Mouse (Mus musculus): Measurements from ENCODE around the gene Th. TPM values are rescaled to one million over a fixed set of nuclear protein-coding genes. Genes with fewer than 3 reads are reported as not detected.
A peak's percentile ranks its signal among the peaks of the same experiment; 100 is the strongest.

Gene Th
- polyA plus RNA-seq (2017; shearing (Covaris generic)) = not detected

DNA sequence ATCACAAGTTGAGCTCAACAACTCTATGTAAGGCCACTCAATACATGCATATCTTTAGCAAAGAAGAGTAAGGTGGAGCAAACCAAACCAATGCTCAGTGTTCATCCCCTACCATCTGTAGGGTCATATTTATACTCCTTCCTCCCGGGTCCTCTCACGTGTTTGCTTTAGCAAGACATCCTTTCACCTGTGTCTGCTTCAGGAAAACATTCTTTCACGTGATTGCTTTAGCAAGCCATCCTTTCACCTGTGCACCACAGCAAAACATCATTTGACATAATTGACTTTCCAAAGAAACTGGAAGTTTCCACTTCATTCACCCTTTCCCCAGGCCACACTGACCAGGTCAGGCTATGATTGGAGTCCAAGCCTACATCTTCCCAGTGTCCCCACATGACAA, at the start of gene Th:
Th (minus strand) TSS at position 101 of the 400 bp plus-strand sequence.
- ATAC-seq = no peak

DNA sequence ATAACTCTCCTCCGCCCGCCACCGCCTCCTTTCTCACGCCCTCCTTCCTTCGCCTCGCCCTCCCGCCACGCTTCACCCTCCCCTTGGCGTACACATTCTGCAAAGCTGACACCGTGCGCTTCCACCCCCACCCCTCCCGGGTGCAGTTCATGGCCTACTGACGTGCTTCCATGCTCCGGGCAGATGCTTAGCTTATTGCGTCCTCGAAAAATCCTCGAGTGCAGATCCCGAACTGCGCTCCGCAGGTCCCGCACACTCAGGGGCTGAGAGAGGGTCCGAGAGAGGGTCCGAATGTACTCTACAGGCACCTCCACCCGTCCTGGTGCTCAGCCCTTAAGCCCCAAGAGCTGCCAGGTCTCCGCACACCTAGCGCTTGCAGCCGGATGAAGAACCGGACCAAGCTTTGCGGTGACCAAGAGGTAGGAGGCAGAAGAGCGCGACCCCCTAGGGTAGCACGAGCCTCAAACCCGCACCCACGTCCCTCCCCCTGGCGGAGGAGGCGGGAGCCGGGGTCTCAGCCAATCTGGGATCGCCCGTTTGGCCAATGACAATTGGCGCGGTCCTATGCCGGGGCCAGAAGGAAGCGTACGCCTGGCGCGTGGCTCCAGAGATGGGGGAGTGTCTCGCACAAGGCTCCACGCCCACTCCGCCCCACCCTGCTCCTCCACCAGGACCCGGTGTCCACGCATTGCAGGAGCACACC, 38.0 kb upstream of the Th start, which contains the start of gene Ascl2:
Ascl2 (minus strand) TSS at position 456 of the 703 bp plus-strand sequence.
- no peak for ATAC-seq

DNA sequence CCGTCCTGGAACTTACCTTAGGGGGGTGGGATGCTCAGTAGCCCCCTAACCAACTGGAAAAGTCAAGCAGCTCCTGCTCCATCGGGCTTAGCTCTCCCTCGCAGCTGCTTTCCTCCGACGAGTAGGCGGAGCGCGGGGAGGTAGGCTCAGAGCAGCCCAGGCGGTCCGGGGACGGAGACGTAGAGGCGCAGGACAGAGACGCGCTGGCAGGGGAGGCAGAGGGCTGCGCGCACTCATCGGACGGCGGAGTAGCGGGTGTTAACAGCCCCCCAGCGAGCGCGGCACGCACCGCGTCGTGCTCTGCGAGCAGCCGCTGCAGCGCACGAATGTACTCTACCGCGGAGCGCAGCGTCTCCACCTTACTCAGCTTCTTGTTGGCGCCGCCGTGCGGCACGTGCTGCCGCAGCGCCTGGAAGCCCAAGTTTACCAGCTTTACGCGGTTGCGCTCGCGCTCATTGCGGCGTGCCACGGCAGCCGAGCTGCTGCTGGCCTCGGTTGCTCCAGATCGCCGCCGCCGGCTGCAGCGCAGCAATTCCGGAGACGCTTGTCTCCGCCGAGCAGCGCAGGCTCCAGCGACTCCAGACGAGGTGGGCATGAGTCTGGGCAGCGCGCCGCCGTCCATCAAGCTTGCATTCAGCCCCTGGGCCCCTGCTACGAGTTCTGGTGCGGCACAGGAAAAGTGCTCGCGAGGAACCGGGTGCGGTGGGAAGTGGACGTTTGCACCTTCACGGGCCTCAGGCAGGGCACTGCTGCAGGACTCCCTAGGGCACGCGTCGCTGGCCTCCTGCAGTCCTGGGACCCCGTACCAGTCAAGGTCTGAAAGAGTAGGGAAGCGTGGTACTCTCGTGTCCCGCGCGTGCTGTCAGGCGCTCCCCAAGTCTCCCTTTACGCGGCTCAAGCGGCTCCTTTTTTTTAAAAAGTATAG, 37.2 kb upstream of the Th start:
- no peak for ATAC-seq

DNA sequence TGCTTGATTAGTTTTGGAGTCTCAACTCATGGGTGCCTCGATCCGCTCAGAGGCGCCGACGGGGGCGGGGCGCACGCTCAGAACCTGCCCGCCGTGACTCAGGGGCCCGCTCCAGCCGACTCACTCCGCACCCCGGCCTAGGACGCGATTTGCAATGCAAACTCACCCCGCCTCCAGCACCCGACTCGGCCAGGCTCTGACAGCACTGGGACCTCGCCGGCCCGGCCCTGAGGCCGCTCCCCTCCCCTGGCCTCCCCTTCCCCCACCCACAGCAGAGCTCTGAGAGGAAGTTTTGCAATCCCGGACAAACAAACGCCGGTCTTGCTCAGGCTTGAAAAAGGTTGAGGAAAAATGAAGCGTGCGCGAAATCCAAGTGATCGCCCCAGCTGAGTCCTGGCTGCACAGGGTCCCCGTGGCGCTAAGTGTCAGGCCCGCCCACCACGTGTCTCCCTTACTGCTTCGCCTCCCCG, 36.5 kb upstream of the Th start:
- peak; percentile 63 for ATAC-seq

GRCm38 (mm10) chr7:142959752-142960151, 28.8 kb upstream of the Th start:
- no peak for ATAC-seq

- no peak for ATAC-seq
Measured at GRCm38 (mm10) chr7:142958817-142959216, 27.9 kb upstream of the Th start.

DNA sequence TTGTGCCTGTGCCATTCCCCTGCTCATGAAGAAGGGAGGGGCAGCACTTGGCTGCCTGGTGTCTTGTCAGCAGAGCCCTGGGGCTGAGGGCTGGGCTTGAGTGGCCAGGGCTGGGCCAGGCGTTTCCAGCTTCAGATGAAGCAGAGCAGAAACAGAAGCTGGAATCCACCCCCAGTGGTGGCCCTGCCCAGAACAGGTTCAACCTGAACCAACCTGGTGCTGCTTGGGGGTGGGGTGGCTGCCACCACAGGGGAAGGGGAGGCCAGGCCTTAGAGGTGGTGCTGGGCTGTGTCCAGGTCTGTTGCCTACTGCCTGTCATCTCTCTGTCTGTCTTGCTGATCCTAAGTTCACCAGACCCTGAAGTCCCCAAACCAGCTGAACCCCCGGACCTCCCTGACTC, 25.1 kb upstream of the Th start:
- no peak for ATAC-seq

GRCm38 (mm10) chr7:142949568-142949967, 18.6 kb upstream of the Th start:
- no peak for ATAC-seq

DNA sequence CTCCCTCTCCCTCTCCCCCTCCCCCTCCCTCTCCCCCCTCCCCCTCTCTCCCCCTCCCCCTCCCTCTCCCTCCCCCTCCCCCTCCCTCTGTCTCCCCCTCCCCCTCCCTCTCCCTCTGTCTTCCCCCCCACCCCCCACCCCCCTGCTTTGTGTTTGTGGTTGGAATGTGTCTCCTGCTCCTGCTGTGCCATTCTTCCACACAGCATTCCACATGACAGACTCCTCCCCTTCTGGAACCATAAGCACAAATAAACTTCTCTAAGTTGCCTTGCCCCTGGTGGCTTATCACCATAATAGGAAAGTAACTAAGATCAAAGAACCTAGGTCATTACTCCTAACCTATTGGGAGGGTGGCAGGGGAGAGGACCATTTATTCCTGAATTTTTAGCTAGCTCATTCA, 6.7 kb upstream of the Th start:
- ATAC-seq = no peak

- ATAC-seq = no peak
Measured at GRCm38 (mm10) chr7:142935708-142936107, 4.8 kb upstream of the Th start.

DNA sequence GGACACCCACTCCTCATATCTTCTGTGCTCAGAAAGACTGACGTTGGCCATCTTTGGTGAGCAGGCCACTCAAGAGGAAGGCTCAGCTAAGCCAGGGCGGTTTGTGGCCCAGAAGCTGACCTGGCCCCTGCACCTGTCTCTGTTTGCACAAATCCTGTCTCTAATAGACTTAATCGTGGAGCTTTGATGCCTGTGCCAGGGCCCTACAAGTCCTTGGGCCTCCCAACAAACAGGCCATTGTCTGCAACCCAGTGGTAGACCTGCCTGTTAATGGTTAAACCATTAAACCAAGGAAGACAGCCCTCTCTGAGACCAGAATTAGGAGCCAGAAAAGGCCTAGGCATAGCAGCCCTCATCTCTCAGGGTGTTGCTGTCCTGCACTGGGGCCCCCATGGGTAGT, 1.5 kb upstream of the Th start:
- no peak for ATAC-seq

DNA sequence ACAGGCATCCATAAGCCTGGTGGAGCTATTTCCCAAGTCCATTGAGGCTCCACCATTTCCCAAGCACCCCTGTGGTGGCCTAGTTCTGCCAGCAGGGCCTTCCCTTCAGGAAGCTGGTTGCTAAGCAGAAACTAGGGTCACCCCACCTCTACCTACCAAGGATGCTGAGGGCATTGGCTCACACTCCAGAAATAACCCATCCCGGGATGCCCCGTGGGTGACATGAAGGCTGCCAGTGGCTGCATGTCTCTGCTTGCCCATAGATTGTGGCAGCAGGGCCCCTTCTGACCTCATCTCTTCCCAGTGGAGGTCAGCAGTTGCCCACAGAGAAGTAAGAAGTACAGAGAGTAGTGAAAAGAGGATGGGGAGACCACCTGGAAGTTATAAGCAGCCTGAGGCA, 1.4 kb downstream of the Th start:
- no peak for ATAC-seq

GRCm38 (mm10) chr7:142927293-142927692, 3.6 kb downstream of the Th start:
- no peak for ATAC-seq

DNA sequence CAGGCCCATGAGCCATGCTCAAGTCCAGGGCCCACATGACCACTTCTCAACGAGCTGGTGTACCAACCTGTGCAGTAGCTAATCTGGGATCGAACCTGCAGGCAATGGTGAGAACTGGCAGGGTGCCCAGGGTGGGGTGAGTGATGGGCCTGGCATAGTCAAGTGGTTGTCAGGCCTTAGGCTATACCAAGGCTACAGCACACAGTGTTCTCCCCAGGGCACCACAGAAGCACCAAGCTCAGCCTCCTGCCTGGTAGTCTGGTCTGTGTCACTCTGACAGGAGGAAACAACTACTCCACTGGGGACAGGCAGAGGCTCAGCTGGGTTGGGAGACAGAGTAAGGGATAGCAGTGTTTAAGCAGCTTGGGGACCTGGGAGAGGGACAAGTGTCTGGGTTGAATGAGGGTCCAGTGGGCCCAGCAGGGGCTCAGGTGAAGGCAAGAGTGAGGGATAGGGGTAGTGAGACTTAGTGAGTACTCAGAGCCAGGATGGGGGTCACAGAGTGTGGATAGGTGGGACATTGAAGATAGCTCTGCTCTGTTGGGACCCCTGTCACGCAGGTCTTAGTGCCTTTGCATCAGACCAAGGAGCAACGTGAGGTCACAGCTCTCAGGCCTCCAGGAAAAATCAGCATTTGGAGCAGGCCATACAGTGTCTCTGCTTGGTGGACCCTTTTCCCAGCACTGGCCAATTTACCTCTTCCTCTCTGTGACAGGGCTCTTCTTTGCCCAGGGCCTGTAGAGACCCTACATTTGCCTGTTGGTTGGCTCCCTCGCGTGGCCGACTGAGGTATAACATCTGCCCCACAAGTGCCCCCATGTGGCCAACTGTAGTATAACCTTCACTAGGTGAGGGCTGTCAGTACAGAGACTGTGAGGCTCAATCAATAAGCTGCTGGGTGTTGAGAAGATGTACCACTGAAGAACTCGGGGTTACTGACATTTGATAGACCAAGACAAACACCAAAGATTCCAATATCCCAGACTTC, 12.0 kb downstream of the Th start:
- peak; percentile 70 for ATAC-seq

- ATAC-seq = no peak
Measured at GRCm38 (mm10) chr7:142917659-142918058, 13.3 kb downstream of the Th start.

- no peak for ATAC-seq
Measured at GRCm38 (mm10) chr7:142916178-142916577, 14.8 kb downstream of the Th start.

DNA sequence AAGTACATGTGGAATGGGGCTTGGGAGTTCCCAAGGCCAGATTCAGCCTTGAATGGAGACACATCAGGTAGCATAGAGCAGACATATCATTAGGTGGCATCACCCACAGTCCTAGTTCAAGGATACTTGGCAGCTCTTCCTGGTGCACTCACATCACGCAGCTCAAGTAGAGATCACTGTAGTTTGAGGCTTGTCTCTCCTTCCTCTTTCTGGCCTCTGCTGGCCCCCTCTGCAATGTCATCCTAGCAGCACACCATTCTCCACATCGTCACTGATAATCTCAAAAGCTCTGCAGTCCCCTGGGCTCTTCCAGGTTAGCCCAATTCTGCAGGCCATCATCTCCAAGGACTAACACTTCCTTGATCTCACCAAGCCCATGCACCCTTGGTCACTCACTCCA, 19.2 kb downstream of the Th start:
- ATAC-seq = no peak

DNA sequence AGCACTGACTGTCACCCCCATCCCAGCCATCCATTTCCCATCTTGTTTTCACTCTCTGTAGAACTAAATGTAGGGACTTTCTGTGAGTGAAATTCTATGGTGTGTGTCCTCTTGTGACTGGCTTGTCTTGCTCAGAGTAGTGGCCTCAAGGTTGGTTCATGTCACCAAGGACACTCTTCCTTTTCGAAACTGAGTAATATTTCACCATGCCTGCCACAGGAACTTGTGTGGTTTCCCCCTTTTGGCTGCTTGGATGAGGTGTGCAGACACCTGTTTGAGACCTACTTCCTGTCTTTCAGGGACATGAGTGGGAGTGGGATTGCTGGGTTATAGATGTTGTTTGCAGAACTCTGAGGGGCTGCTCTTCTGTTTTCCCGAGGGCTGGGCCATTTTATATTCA, 20.8 kb downstream of the Th start:
- ATAC-seq = no peak

DNA sequence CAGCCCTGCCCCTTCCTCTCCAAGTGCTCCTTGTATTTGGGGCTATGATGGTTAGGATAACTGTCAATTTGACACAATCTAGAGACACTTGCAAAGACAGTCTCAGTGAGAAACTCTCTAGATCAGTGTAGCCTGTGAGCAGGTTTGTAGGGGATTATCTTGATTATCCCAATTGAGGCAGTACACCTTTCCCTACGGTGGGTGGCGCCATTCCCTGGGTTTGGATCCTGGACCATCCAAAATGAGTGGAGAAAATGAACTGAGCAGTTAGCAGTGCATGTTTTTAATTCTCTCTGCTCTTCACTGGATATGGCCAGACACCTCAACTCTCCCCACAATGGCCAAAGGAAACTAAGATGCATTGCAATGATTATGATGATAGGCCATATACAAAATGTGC, 21.3 kb downstream of the Th start:
- ATAC-seq = no peak

- ATAC-seq = no peak
Measured at GRCm38 (mm10) chr7:142905606-142906005, 25.3 kb downstream of the Th start.

DNA sequence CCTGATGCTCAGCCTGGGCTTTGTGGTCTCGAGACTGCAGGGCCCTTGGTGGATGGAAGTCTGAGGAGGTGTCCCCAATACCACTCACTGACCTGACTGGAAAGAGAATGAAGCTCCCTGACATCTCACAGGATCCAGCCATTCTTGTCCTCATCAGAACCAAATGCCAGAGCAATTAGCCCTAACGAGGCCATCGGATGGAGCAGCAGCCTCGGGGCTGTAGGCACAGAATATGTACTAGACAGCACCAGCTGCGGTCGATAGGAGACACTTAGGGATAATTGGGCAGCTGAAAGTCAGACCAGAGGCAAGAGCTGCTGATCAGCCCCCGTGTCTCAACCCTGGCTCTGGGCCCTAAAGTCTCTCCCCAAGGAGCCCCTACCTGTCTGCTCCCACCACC, 26.6 kb downstream of the Th start:
- no peak for ATAC-seq

DNA sequence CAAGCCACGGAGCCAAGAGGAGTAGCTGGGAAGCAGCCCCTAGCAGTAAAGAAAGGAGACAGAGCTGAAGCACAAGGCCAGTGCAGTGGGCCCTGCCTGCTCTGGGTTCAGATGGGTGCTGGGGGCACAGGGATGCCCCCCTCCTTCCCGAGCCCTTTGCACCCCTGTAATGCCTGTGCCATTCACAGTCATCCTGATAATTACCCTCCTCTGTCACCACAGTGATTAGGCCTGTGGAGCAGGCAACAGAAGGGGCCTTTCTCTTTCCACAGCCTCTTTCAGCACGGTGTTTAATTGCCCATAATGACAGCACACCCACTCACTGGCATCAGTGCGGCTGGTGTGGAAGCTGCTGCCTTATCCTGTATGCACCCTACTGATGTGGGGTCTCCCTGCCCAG, 28.0 kb downstream of the Th start:
- ATAC-seq = no peak

- ATAC-seq = no peak
Measured at GRCm38 (mm10) chr7:142901774-142902173, 29.2 kb downstream of the Th start.

Measured in inflammation-experienced regulatory T-cells, adult 6 months (primary cell).